Mouse (Mus musculus) WW6 (cell line): ENCODE data around the gene Bik.
"Not testable (repeated sequence)": the region's sequence is repeated elsewhere in the genome, so short reads cannot be mapped to it uniquely, and the experiment has no call there.

Experiments used
- DNase-seq: peaks from one replicate; pipeline ENCODE4 v3.0.0-alpha.2; 2013; ENCODE audit warnings: low read depth, low spot score

Gene Bik

GRCm38 (mm10) chr15:83526424-83527091 is at the start of gene Bik:
Bik (plus strand) TSS chr15:83526862.
- no peak for DNase-seq

DNA sequence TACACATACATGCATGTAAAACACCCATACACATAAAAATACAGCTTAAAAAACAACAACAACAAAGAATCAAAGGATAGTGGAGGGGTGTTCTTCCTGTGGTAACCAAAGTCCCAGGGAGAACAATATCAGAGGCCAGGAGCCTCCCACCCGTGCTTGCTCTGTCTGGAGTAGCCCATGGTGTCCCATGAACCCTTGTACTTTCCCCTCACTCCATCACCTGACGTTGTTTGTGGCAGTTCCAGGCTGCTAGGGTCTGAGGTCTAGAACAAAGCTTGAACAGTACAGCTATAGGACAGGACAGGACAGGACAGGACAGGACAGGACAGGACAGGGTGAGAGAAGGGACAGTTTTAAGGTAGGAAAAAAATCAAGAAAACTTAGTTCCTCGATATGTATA is 48.6 kb upstream of the Bik start:
- no peak for DNase-seq

DNA sequence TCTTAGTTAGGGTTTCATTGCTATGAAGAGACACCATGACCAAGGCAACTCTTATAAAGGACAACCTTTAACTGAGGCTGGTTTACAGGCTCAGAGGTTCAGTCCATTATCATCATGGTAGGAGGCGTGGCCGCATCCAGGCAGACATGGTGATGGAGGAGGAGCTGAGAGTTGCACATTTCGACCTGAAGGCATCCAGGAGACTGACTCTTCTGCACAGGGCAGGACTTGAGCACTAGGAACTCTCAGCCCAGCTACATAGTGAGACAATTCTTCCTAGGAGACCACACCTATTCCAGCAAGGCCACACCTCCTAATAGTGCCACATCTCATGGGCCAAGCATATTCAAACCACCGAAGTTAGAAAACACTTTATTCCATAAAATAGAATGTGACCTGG is 46.8 kb upstream of the Bik start:
- DNase-seq: no peak

- no peak for DNase-seq
Measured at GRCm38 (mm10) chr15:83481236-83481780, 45.4 kb upstream of the Bik start.

DNA sequence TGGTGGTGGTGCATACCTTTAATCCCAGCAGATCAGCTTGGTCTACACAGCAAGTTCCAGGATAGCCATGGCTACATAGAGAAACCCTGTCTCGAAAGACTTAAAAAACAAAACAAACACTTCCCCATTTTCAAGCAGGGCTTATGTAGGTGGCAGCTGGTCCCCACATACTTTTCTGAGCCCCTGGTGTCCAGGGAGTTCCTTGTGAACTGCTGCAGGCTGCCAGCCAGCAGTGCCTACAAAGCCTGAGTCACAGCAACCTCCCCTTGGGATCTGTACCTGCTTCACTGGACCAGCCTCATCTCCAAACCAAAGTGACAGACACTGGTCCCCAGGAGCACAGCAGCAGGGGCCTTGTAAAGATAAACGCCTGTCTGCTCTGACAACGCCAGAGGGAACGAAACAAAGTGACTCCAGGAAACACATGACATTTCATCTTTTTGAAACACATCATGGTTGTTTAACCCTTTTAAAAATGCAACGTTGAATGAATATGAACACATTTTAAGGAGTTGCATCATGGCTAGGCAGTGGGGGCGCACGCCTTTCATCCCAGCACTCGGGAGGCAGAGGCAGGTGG is 43.9 kb upstream of the Bik start:
- no peak for DNase-seq

GRCm38 (mm10) chr15:83483482-83483881 is 43.2 kb upstream of the Bik start:
- DNase-seq: no peak

GRCm38 (mm10) chr15:83484311-83484710 is 42.4 kb upstream of the Bik start:
- no peak for DNase-seq

DNA sequence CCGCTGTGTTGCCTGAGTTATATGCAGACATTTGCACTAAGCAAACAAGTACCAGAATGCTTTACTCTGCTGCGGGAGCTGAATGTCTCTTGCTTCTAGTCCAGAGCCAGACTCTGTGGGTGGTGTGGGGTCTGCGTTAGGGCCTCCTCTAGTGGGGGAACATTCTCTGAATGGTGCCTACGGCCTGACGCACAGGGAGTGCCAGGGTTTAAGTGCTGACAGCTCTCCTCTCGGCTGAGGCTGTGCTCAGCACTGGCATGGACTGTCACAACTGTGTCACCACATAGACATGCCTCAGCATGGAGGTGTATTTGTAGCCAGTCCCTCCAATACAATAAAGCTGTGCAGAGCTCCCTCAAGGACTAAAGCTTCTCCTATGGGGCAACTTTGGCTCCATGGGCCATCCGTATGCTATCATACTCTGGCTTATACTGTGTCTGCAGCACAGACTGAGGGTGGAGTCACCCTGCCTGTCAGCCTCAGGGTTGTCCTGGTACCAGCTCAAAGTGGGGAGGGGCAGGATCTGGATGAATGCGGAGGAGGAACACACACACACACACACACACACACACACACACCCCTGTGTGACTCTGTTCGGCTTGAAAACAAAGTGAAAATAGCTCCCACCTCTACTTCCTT is 39.1 kb upstream of the Bik start:
- no peak for DNase-seq

- DNase-seq: no peak
Measured at GRCm38 (mm10) chr15:83489471-83489870, 37.2 kb upstream of the Bik start.

DNA sequence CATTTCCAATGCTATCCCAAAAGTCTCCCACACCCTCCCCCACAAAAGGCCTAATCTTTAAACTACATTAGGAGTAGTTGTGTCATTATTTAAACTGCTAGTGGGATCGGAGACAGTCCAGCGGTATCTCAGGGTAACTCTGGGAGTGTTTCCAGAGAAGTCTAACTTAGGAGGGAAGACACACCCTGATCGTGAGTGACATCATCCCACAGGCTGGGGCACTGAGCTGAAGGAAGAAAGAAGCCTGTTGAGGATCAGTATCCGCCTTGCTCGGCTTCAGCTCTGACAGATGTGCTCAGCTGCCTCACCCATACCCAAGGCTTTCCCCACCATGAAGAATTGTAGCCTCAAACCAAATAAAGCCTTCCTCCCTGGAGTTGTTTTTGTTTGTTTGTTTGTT is 34.8 kb upstream of the Bik start:
- no peak for DNase-seq

GRCm38 (mm10) chr15:83493856-83494571 is 32.6 kb upstream of the Bik start:
- no peak for DNase-seq

DNA sequence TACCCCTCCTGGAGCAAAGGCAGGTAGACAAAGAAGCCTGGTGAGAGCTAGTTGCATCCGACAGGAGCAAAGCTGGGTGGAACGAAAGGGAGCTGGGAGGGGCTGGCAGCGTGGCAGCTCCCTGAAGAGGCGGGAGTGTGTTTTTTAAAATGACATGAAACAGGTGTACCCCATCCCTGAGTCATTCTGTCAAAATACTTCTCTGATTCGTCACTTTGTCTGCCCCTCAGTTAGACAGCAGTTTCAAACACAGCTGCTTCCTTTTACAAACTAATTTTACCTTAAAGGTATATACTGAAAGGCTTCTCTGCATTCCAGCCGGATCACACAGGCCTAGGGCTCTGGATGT is 32.1 kb upstream of the Bik start:
- DNase-seq: no peak

GRCm38 (mm10) chr15:83495195-83495594 is 31.5 kb upstream of the Bik start:
- no peak for DNase-seq

GRCm38 (mm10) chr15:83495787-83496367 is 30.8 kb upstream of the Bik start:
- no peak for DNase-seq

DNA sequence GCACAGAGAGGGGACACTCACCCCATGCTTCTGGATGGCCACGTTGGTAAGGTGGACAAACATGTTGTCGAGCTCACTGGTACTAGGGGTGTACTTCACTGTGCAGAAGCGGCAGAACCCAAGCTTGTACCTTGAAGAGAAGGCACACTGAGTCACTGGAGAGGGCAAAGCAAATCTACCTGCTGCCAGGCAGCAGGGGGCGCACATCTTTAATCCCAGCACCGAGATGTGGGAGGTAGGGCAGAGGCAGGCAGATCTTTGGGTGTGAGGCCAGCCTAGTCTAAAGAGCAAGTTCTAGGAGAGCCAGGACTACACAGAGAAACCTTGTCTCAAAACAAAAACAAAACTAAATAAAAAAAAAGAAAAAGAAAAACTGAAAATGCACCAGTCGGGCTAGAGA is 29.4 kb upstream of the Bik start:
- no peak for DNase-seq

GRCm38 (mm10) chr15:83499211-83499755 is 27.4 kb upstream of the Bik start:
- DNase-seq: no peak

DNA sequence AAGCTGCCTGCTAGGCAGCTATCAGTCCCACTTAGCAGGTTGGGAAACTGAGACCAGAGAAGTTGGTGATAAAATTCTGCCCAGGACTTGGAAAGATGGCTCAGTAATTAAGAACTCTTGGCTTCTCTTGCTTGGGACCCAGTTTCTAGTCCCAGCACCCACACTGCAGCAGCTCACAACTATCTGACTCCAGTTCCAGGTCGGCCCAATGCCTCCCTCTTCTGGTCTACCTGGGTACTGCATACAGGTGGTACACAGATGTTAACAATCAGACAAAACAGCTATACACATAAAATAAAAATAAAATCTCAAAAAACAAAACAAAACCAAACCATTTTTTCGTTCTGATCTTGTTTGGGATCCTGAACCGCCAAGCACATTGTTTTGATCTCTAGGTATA is 26.3 kb upstream of the Bik start:
- DNase-seq: no peak

GRCm38 (mm10) chr15:83501483-83501882 is 25.2 kb upstream of the Bik start:
- DNase-seq: not testable (repeated sequence)

DNA sequence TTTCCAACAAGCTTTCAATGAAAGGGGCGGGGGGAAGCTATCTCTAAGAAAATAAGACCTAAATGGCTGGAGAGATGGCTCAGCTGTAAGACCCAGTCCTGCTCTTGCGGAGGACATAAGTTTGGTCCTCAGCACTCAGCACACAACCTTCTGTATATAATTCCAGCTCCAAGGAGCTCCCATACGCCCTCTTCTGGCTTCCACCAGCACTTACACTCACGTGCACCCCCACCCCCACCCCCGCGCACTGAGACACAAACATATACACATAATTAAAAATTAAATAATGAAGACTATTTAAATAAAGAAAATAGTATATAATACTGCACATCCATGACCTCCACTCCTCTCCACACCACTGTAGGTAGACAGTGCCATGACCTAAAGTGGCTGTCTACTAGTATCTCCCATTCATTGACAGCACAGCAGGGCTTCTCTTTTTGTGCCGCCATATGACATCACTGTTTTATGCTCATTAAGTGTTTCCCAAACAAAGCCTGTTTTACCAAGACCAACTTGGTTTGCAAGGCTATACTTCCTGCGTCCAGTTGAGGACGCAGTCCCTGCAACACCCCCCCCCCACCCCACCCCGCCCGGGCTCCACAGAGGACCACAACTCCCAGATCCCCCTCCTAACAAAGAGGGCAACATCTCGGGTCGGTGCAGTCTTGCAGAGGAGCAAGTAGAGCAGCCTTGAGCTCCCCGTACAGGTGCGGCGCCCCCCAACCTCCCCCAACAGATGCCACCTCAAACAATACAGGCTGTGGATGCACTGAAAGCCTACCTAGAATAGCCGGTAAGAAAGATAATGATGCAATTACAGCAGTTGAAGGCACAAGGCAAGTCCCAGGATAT is 16.5 kb upstream of the Bik start:
- DNase-seq: no peak

DNA sequence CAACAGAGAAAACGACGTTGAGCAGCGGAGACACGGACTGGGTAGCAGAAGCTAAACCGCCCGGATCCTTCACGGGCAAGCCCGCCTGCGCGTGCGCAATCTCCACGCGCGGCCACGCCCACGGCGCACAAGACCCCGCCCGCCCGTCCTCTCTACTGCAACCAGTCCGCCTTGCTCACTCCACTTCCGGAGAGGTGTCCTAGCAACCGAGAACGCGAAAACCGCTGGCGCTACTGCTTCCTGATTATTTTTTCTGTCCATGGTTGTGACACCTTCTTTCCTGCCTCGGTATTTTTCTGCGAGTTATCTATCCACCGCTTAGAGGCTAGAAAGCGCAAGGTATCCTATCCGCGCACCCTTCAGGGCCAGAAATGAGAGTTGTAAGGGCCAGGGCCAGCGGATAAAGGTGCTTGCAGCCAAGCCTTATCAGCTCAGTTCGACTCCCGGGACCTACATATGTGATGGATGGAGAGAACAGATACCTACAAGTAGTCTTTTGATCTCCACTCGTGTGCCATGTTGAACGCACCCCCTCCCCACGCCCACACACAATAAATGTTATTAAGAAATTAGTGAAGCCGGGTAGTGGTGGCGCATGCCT is 15.8 kb upstream of the Bik start, which contains the start of gene Ttll1:
Ttll1 (minus strand) TSS at position 89 of the 601 bp plus-strand sequence.
- DNase-seq: peak; percentile 89
